Mouse (Mus musculus): ENCODE data around the gene Klhl21.

DNA sequence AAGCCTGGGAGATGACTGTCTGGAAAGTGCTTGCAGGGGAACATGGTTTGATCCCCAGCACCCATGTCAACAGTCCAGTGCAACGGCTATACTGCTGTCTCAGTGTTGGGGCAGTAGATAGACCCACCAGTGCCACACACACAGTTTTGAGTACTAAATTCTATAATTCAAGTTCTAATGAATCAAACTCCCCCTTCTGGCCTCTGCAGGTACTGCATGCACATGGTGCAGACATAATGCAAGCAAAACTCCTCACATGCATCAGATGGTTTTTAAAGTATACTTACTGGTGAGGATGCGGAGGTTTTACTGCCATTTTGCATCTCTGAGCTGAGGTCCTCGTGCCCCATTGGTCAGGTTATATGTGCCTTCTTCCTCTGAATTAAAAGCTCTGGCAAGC lies 33.2 kb upstream of the Klhl21 start:
- TF ChIP-seq CTCF (IDR thresholded peaks at IDR 0.05; ENCODE audit: low read depth): peak; percentile 82
- no peak for TF ChIP-seq EP300 (IDR thresholded peaks at IDR 0.05; ENCODE audit: low read depth)
